Mouse (Mus musculus): Measurements from ENCODE around the gene Manea. TPM values are rescaled to one million over a fixed set of nuclear protein-coding genes. Genes with fewer than 3 reads are reported as not detected.

Manea gene
- polyA plus RNA-seq (2014; fragmentation: Illumina TruSeq; extraction: RNeasy Lipid Tissue Mini Kit (QIAGEN cat#74804); ENCODE audit: low read depth, low replicate concordance): 77.1 TPM

GRCm38 (mm10) chr4:26346443-26347106 is at the start of gene Manea:
TSS of gene Manea (minus strand) at chr4:26346891.

Measured in adrenal gland, adult 10 weeks (tissue).